Mouse (Mus musculus) spleen, postnatal 0 days (tissue): ENCODE results near the gene Olfr507. TPM values are rescaled to one million over a fixed set of nuclear protein-coding genes. Genes with fewer than 3 reads are reported as not detected.

ENCODE experiments used
- polyA plus RNA-seq: library from polyadenylated mRNA; unstranded; fragments of >200 nt; fragmentation: Nextera tagmentation; extraction: Ambion mirVana; gene quantifications from 2 replicates; pipeline ENCODE4 v1.2.1, GENCODE M21; 2015

Gene Olfr507
- not detected in 2 replicates for polyA plus RNA-seq

DNA sequence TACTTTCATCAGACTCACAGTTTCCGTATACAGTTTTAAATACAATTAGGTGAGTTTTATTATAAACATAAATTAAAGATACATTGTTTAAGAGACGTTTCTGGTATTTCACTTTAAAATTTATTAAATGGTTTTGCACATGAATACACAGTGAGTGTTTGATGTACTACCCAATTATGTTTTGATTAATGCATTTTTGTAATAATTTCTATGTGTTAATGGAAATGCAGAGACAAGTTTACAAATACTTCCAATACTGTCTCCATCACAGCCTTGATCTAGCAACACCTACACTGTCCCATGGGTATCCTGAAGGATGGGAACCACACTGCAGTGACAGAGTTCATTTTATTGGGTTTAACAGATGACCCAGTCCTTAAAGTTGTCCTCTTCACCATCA is at the start of gene Olfr507:
Gene Olfr507, plus strand, starts transcription at position 301 of the 400 bp plus-strand sequence.

DNA sequence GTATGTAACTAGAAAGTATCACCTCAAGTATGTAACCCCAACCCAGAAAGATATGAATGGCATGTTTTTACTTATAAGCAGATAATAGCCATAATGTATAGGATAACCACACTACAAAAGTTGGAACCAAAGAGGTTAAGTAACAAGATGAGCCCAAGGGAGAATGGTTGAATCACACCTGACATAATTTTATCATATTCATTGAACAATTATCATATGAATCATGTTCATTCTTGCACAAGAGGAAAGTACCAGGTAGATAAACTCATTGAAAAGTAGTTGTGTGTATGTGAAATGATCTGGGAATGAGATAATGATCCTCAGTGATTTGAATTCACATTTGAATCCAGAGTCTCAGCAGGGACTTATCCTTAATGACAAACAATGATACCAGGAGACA is 11.1 kb upstream of the Olfr507 start, which contains the start of gene Olfr506:
Gene Olfr506, plus strand, starts transcription at position 301 of the 400 bp plus-strand sequence.

DNA sequence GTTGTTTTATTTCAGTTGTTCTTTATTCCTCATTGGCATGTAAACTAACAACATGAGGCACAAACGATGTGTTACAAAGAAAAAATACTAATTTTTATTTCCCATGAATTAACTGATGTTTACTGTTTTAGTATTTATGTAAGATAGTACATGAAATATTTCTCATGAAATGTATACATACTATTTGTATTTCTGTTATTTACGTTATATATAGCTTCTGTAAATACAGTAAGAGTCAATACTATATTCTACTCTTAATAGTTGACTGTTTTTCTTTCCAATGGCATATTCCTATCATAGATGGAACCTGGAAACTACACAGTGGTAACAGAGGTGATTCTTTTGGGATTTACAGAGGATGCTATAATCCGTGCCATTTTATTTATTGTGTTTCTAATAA is 8.1 kb downstream of the Olfr507 start, which contains the start of gene Olfr508:
Gene Olfr508, plus strand, starts transcription at position 301 of the 400 bp plus-strand sequence.

GRCm38 (mm10) chr7:108651806-108652205 is 30.2 kb downstream of the Olfr507 start, which contains the start of gene Olfr509:
TSS of gene Olfr509 (minus strand) at chr7:108651906.

GRCm38 (mm10) chr7:108666118-108666517 is 44.5 kb downstream of the Olfr507 start, which contains the start of gene Olfr510:
TSS of gene Olfr510 (plus strand) at chr7:108666418.

Other genes with a start within 250 kb of the Olfr507 start
- not detected in 2 replicates for gene Olfr495, start 228.6 kb upstream of the Olfr507 start, polyA plus RNA-seq
- not detected in 2 replicates for gene Olfr497, start 201.4 kb upstream of the Olfr507 start, polyA plus RNA-seq
- not detected in 2 replicates for gene Olfr498, start 156.5 kb upstream of the Olfr507 start, polyA plus RNA-seq
- gene Olfr502, start 96.7 kb upstream of the Olfr507 start, polyA plus RNA-seq: not detected in 2 replicates
- gene Olfr503, start 77.3 kb upstream of the Olfr507 start, polyA plus RNA-seq: not detected in 2 replicates
- not detected in 2 replicates for gene Olfr504, start 56.0 kb upstream of the Olfr507 start, polyA plus RNA-seq
- gene Olfr506, start 11.0 kb upstream of the Olfr507 start, polyA plus RNA-seq: not detected in 2 replicates
- gene Olfr508, start 8.2 kb downstream of the Olfr507 start, polyA plus RNA-seq: not detected in 2 replicates
- gene Olfr509, start 30.1 kb downstream of the Olfr507 start, polyA plus RNA-seq: 0.04 TPM in 1 of 2 replicates, not detected in the other
- not detected in 2 replicates for gene Olfr510, start 44.6 kb downstream of the Olfr507 start, polyA plus RNA-seq
- gene Olfr512, start 91.5 kb downstream of the Olfr507 start, polyA plus RNA-seq: not detected in 2 replicates
- gene Olfr513, start 129.2 kb downstream of the Olfr507 start, polyA plus RNA-seq: not detected in 2 replicates
- not detected in 2 replicates for gene Olfr514, start 204.2 kb downstream of the Olfr507 start, polyA plus RNA-seq
- not detected in 2 replicates for gene Olfr516, start 228.7 kb downstream of the Olfr507 start, polyA plus RNA-seq